Mouse (Mus musculus) embryonic fibroblast, embryonic 13.5 days (primary cell): ENCODE data around the gene Wfdc15a.

Source experiments
- CTCF ChIP-seq: IDR thresholded peaks from 2 replicates; pipeline ENCODE4 v1.5.1; 2011; ENCODE audit warnings: mild to moderate bottlenecking, control low read depth, low read length, moderate library complexity, borderline replicate concordance; ENCODE audit not compliant: insufficient read depth
- POLR2A ChIP-seq: IDR thresholded peaks from 2 replicates; pipeline ENCODE4 v1.6.1; 2011; ENCODE audit warnings: low read depth, mild to moderate bottlenecking, control low read depth, low read length, moderate library complexity

DNA sequence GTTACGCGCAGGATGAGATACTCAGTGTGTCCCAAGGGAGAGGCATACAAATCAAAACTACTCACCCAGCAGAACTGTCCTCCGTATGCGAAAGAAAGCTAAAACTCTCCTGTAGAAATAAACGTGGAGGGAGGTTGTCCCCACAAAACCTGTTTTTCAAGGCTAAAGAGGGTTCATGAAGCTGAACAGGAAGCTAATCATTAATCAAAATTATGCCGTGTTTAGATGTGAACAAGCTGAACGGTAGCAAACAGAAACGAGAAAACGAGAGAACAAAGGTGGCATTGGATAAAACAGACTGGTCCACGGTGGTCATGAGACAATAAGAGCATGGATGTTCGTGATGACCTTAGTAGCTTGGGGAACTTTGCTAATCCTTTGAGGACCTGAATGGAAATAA is 21.6 kb upstream of the Wfdc15a start, which contains the start of gene Wfdc15b:
- TF ChIP-seq POLR2A: no peak
- TF ChIP-seq CTCF: no peak
